Mouse (Mus musculus): ENCODE measurements around the gene Siah1a.

DNA sequence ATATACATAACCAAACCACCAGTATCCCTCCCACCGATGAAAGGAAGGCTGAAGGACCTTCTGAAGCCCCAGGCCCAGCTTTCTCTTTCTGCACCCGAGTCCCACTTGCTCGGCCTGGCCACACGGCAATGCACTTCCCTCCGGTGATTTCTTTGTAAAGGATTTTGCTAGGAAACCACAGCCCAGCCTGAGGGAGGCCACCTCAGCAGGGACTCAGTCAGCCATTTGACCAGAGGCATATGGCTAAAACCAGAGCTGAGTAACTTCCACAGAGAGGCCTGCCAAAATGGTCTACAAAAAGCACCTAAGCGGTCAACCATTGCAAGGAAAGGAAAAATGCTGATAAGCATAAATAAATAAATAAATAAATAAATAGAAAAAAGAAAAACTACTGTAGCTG, 49.0 kb upstream of the Siah1a start:
- no peak for TF ChIP-seq POLR2A (IDR thresholded peaks at IDR 0.05; ENCODE audit: insufficient read depth, low read depth, low read length)
- no peak for TF ChIP-seq EP300 (IDR thresholded peaks at IDR 0.05; ENCODE audit: insufficient read depth, low read depth, low read length)
- no peak for TF ChIP-seq CTCF (IDR thresholded peaks at IDR 0.05)

All from heart, adult 2 months (tissue).